Mouse (Mus musculus): Measurements from ENCODE around the gene Pde1c. TPM values are rescaled to one million over a fixed set of nuclear protein-coding genes. Genes with fewer than 3 reads are reported as not detected.

Pde1c gene
- polyA plus RNA-seq, 1 experiment from 2014 or later: 8.7 TPM

DNA sequence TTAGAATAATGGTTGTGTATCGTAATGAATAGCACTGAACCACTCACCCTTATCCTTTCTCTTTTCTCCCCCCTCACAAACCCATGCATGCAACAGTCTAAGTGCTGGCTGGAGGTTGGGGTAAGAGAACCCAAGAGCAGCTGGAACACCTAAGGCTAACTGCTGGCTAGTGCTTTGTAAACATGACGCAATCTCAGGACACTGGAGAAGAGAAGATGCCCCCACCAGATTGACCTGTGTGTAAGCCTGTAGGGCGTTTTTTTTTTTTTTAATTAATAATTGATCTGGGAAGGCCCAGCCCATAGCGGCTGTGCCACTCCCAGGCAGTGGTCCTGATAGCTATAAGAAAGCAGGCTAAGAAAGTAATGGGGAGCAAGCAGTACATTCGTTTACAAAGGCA, 28.7 kb downstream of the Pde1c start:
- no peak overlapping the region for H3K4me3 ChIP-seq
- H3K27ac ChIP-seq: no peak overlapping the region
- no peaks in the 10 kb centered on the region for H3K4me1 ChIP-seq
- ATAC-seq (ENCODE audit: low FRiP score): no peak
- H3K27me3 ChIP-seq: no peaks in the 10 kb centered on the region
- WGBS: 83% methylated on average over 5 of the region's 5 CpGs
- H3K4me2 ChIP-seq (replicated peaks): no peak overlapping the region
- H3K9ac ChIP-seq: no peak overlapping the region
- H3K36me3 ChIP-seq: no peaks in the 10 kb centered on the region
- no peaks in the 10 kb centered on the region; the same call in 1 of the 2 replicates for H3K9me3 ChIP-seq (replicated peaks)

DNA sequence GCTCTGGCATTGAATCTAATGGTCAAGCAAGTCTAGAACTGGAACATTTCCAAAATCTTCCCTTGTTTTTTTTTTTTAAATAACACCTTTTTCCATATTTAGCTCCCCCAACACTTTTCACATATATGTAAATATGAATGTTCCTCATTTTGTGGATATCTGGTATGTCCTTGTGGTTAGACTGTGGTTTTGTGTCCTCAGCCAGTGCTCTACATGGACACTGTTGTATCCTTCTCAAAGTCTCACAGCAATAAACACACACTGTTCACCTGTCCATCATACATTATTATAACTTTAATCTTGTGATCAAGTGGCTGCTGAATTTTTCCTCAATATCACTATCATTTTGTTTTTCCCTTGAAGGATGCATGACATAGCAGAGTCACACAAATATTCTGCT, 34.2 kb downstream of the Pde1c start:
- no peak overlapping the region for H3K4me3 ChIP-seq
- no peak overlapping the region for H3K27ac ChIP-seq
- no peaks in the 10 kb centered on the region for H3K36me3 ChIP-seq
- H3K9ac ChIP-seq: no peak overlapping the region
- no peaks in the 10 kb centered on the region; the same call in 1 of the 2 replicates for H3K9me3 ChIP-seq (replicated peaks)
- no peaks in the 10 kb centered on the region for H3K4me1 ChIP-seq
- no peak for ATAC-seq (ENCODE audit: low FRiP score)
- H3K4me2 ChIP-seq (replicated peaks): no peak overlapping the region
- no peaks in the 10 kb centered on the region for H3K27me3 ChIP-seq

DNA sequence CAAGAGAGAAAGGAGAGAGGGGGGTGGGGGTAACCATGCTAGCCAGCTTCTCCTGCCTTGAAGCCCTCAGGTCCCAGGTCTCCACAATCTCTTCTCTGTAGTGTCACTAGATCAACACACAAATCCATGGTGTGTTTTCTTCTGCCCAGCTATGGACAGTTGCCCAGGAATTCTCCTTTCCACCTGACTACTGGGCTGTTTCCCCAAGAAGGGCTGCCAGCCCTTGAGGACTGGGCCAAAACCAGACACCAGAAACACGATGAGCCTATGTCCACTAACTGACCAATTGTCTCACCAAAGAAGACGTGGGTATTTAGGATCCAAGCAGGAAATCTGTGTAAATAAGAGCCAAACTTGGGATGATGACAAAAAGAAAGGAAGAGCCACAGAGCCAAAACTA, 36.6 kb downstream of the Pde1c start:
- Histone ChIP-seq H3K9me3 (replicated peaks) (no peaks in the 10 kb centered on the region), H3K9ac (no peak overlapping the region), H3K27me3 (no peaks in the 10 kb centered on the region), H3K27ac (no peak overlapping the region), H3K4me1 (no peaks in the 10 kb centered on the region), H3K4me3 (no peak overlapping the region), H3K4me2 (replicated peaks) (no peak overlapping the region), H3K36me3 (no peaks in the 10 kb centered on the region)
- ATAC-seq (ENCODE audit: low FRiP score): no peak
- 78% methylated on average over 2 of the region's 2 CpGs for WGBS

DNA sequence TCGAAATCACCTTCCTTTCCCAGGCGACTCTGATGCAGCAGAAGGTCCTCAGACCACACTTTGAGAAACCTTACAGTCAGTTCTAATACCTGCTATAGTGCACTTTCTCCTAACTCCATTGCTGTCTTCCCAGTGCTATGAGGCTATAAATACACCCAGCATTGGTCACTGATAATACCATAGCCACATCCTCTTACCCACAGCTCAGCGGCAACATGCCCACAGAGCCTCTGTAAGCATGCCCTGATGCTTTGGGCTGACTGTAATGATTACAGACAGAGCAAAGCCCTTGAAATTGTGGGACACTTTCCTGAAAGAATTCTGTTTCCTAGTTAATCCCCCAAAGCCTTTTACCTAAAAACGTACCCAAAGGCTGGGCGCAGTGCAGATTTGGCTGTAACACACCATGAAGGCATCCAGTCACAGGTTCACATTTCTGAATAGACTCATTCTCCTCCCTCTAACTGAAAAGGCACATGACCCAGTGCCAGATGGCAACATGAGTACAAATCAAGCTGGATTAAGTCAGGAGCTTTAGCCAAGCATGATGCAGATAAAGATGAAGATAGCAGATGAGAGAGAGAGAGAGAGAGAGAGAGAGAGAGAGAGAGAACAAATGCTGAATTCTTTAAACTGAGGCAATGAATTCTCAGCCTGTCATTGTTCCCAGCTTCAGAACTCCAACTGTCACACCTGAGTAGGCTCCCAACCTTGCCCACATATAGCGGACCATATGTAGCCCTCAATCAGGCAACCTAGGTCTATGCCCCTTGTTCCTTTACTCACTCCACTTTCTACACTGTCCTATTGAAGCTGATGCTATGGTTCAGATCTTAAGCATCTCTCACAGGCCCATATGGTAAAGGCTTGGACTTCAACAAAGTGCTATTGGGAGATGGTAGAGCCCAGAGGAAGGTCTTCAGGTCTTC, 44.7 kb downstream of the Pde1c start:
- WGBS: 86% methylated on average over 6 of the region's 6 CpGs
- Histone ChIP-seq H3K27ac (no peak overlapping the region), H3K9me3 (replicated peaks) (no peaks in the 10 kb centered on the region), H3K4me3 (no peak overlapping the region), H3K4me2 (replicated peaks) (no peak overlapping the region), H3K27me3 (no peaks in the 10 kb centered on the region), H3K36me3 (no peaks in the 10 kb centered on the region), H3K9ac (no peak overlapping the region), H3K4me1 (no peaks in the 10 kb centered on the region)
- ATAC-seq (ENCODE audit: low FRiP score): no peak

DNA sequence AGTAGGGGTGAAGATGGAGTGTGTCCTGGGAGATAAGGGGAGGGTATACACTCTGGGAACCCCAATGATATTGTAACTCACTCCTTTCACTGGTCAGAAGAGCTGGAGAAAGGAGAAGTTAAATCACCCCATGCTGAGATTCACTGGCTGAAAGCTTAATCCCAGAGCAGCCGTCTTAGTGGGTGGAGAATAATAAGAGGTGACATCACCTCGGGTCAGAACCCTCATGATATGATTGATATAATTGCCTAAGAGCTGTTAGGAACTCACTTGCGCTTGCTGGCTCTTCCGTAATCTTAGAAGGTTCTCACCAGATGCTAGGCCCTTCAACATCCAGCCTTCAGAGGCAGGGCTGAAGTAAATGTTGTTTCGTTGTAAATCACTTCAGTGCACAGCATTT, 79.7 kb downstream of the Pde1c start:
- ATAC-seq (ENCODE audit: low FRiP score): no peak
- WGBS: 71% methylated on average over 5 of the region's 5 CpGs
- H3K36me3 ChIP-seq: no peaks in the 10 kb centered on the region
- H3K27ac ChIP-seq: no peak overlapping the region
- H3K4me3 ChIP-seq: no peak overlapping the region
- H3K9ac ChIP-seq: no peak overlapping the region
- H3K9me3 ChIP-seq (replicated peaks): no peaks in the 10 kb centered on the region
- no peaks in the 10 kb centered on the region for H3K4me1 ChIP-seq
- H3K4me2 ChIP-seq (replicated peaks): no peak overlapping the region
- H3K27me3 ChIP-seq: no peaks in the 10 kb centered on the region

DNA sequence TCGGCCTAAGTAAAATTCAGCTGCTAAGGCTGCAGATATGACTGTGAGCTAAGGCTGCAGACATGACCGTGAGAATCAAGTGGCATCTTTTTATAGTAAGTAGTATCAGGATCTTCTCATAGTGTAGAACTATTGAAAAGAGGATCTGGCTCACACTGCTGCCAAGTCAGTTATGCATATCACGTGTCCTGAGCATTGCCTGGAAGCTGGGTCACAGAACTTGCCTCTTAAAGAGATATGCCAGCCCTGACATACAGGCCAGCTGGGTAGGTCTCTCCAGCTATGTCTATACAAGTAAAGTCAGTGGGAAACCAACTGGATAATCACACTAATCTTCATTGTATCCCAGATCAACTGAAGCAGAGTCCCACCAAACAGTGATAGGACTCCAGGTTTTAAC, 83.8 kb downstream of the Pde1c start:
- H3K9ac ChIP-seq: no peak overlapping the region
- no peak for ATAC-seq (ENCODE audit: low FRiP score)
- no peaks in the 10 kb centered on the region for H3K36me3 ChIP-seq
- no peaks in the 10 kb centered on the region for H3K4me1 ChIP-seq
- no peaks in the 10 kb centered on the region for H3K27me3 ChIP-seq
- WGBS: 80% methylated on average over 3 of the region's 3 CpGs
- no peak overlapping the region for H3K4me3 ChIP-seq
- no peak overlapping the region for H3K27ac ChIP-seq
- H3K4me2 ChIP-seq (replicated peaks): no peak overlapping the region
- no peaks in the 10 kb centered on the region for H3K9me3 ChIP-seq (replicated peaks)

DNA sequence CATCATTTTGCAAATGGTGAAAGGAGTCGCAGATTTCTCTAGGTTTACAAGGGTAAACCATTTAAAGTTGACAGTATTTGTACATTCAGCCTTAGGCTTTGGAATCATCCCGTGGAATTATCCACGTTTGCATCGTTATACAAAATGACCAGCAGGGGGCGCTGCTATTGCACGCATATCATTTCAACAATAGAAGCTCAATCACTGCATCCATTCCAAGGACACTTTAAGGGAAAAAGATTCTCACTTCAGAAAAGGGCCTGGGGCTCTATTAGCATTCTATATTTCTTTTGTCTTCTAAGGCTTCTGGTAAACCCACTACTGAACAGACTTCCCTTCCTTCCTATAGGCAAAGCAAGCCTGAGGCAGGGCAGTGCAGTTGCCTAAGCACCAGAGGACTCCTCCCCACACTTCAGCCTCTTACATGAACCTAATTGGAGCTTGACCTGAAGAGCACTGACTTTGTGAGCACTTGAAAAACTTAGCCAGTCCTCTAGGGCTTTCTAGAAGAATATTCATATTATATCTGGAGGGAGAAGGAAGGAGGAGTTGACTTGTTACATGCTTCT, 87.9 kb downstream of the Pde1c start:
- no peak overlapping the region for H3K27ac ChIP-seq
- H3K27me3 ChIP-seq: no peaks in the 10 kb centered on the region
- H3K4me2 ChIP-seq (replicated peaks): no peak overlapping the region
- no peaks in the 10 kb centered on the region for H3K36me3 ChIP-seq
- no peak overlapping the region for H3K4me3 ChIP-seq
- peak; percentile 32; the same call in 1 of the 2 replicates for ATAC-seq (ENCODE audit: low FRiP score)
- H3K9me3 ChIP-seq (replicated peaks): no peaks in the 10 kb centered on the region
- H3K9ac ChIP-seq: no peak overlapping the region
- no peaks in the 10 kb centered on the region for H3K4me1 ChIP-seq
- 2% methylated on average over 6 of the region's 6 CpGs for WGBS

DNA sequence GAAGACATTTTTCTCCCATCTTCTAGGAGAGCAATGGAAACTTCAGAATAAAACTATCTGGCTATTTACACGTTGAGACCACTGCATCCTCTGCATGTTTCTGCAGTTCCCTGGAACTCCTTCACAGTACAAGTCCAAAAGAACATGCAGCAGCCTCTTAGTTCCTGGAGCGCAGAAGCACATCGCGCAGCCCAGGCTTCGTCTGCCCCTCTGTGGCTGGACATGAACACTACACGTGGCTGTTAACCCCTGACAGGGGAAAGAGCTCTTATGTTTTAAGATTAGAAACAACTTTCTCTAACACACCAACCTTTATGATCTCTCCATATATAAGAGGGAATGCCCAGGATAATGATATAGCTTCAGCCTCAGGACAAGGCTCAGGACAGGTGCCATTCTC, 92.3 kb downstream of the Pde1c start:
- Histone ChIP-seq H3K27me3 (no peaks in the 10 kb centered on the region), H3K4me2 (replicated peaks) (no peak overlapping the region), H3K36me3 (no peaks in the 10 kb centered on the region), H3K27ac (no peak overlapping the region), H3K4me3 (no peak overlapping the region), H3K4me1 (no peaks in the 10 kb centered on the region), H3K9ac (no peak overlapping the region), H3K9me3 (replicated peaks) (no peaks in the 10 kb centered on the region)
- WGBS: 38% methylated on average over 6 of the region's 6 CpGs
- ATAC-seq (ENCODE audit: low FRiP score): peak; percentile 50; the same call in 1 of the 2 replicates

DNA sequence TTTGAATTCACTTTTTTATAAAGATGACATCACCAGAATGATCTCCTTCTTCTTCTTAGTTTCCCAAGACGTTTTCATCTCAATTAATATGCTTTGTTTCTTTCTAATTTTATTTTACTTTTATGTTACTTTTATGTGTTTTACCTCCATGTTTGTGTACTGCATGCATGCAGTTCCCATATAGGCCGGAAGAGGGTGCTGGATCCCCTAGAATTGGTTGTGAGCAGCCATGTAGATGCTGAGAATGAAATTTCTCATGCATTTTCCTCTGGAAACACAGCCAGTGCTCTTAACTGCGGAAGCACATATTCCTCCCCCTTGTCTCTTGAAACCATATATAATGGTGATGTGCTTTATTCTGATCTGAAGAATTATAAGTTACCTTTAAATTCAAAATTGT, 110.8 kb downstream of the Pde1c start:
- 56% methylated on average over 3 of the region's 3 CpGs for WGBS
- no peak overlapping the region for H3K27ac ChIP-seq
- H3K4me2 ChIP-seq (replicated peaks): no peak overlapping the region
- no peak overlapping the region for H3K4me3 ChIP-seq
- no peaks in the 10 kb centered on the region for H3K9me3 ChIP-seq (replicated peaks)
- no peak overlapping the region for H3K9ac ChIP-seq
- no peaks in the 10 kb centered on the region for H3K27me3 ChIP-seq
- H3K36me3 ChIP-seq: no peaks in the 10 kb centered on the region
- ATAC-seq (ENCODE audit: low FRiP score): no peak
- H3K4me1 ChIP-seq: no peaks in the 10 kb centered on the region

DNA sequence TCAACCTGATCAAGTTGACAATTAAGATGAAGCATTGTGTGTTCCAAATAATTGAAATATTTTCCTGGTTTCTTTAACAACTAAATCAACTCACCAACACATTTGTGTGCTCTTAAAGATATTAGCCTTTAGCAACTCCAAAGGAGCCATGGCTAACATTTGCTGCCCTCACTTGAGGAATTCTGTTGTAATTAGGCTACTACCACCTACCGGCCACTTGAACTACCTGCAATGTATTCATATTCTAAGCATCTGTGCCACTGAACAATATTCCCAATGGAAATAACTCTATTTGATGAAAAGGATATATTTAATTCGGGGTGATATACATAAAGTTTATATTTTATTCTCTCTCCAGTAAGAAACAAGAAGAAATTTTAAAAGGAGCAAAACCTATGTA, 121.0 kb downstream of the Pde1c start:
- H3K4me2 ChIP-seq (replicated peaks): no peak overlapping the region
- no peak overlapping the region for H3K9ac ChIP-seq
- H3K36me3 ChIP-seq: no peaks in the 10 kb centered on the region
- WGBS: 20% methylated on average over 2 of the region's 2 CpGs
- H3K4me1 ChIP-seq: no peaks in the 10 kb centered on the region
- no peaks in the 10 kb centered on the region for H3K27me3 ChIP-seq
- H3K27ac ChIP-seq: no peak overlapping the region
- H3K4me3 ChIP-seq: no peak overlapping the region
- ATAC-seq (ENCODE audit: low FRiP score): no peak
- H3K9me3 ChIP-seq (replicated peaks): no peaks in the 10 kb centered on the region

DNA sequence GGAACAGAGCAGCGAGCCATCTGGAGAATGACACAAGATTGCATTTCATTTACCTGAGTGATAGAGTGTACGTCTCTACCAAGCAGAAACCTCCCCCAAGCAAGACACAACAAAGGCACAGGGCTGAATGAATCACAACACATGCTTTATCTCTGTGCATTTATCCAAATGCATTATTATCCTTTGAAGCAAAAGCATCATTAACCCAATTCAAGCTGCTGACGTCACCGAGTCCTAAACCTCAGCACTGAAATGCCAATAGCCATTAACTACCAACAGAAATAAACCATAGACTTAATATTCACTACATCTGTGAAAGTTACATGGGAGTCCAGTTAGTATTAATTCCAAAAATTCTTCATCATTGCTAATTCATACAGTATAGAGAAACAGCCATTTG, 127.4 kb downstream of the Pde1c start:
- H3K4me2 ChIP-seq (replicated peaks): no peak overlapping the region
- no peak overlapping the region for H3K27ac ChIP-seq
- no peak for ATAC-seq (ENCODE audit: low FRiP score)
- no peaks in the 10 kb centered on the region for H3K36me3 ChIP-seq
- H3K9ac ChIP-seq: no peak overlapping the region
- H3K4me3 ChIP-seq: no peak overlapping the region
- H3K27me3 ChIP-seq: no peaks in the 10 kb centered on the region
- H3K4me1 ChIP-seq: no peaks in the 10 kb centered on the region
- H3K9me3 ChIP-seq (replicated peaks): no peaks in the 10 kb centered on the region
- 71% methylated on average over 4 of the region's 4 CpGs for WGBS

DNA sequence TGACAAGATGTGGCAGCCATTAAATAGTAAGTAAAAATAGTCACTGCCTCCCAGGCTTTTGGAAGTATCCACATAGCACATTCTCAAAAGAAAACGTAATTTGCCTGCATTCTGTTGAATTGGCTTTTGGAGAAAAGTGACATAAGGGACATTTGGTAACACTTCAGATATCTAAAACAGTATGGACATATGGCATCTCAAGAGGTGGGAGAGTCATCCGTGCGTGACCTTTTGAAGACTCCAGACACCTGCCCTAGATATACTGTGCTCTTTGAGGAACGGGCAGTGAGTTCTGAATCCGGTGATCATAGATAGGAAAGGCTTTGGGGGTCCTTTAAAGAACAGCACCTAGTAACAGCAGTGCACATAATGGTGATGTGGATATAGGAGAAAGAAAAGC, 143.1 kb downstream of the Pde1c start:
- Histone ChIP-seq H3K9me3 (replicated peaks) (no peaks in the 10 kb centered on the region), H3K36me3 (no peaks in the 10 kb centered on the region), H3K4me3 (no peak overlapping the region), H3K4me2 (replicated peaks) (no peak overlapping the region), H3K9ac (no peak overlapping the region), H3K4me1 (no peaks in the 10 kb centered on the region), H3K27ac (no peak overlapping the region), H3K27me3 (no peaks in the 10 kb centered on the region)
- 89% methylated on average over 5 of the region's 5 CpGs for WGBS
- ATAC-seq (ENCODE audit: low FRiP score): no peak

DNA sequence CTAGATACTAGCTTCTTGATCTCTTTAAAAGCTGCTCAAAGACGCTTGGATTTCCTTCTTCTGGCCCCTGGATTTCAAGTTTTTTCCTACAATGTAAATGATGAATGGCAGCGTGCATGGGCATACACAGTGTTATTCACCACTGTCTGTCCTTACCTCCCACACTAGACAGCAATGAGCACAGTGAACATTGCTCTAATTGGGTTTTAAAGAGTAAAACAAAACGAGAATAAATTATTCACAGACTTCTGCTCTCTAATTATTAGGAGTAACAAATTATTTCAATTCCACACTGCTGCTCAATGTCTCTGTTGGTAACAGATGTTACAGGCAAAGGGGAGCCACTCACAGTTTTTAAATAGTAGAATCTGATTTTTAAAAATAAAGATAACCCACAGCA, 146.0 kb downstream of the Pde1c start:
- no peak overlapping the region for H3K4me3 ChIP-seq
- ATAC-seq (ENCODE audit: low FRiP score): no peak
- H3K4me1 ChIP-seq: no peaks in the 10 kb centered on the region
- H3K36me3 ChIP-seq: no peaks in the 10 kb centered on the region
- no peak overlapping the region for H3K27ac ChIP-seq
- H3K9ac ChIP-seq: no peak overlapping the region
- no peaks in the 10 kb centered on the region for H3K27me3 ChIP-seq
- H3K9me3 ChIP-seq (replicated peaks): no peaks in the 10 kb centered on the region
- no peak overlapping the region for H3K4me2 ChIP-seq (replicated peaks)
- 69% methylated on average over 3 of the region's 3 CpGs for WGBS

Data from hindbrain, embryonic 12.5 days (tissue).